Mouse (Mus musculus) lung, postnatal 0 days (tissue): ENCODE data around the gene Rnf157.

Experiments
- CTCF ChIP-seq: IDR thresholded peaks from 2 replicates; pipeline ENCODE4 v1.5.1; 2016; ENCODE audit warnings: antibody characterized with exemption, mild to moderate bottlenecking
- EP300 ChIP-seq: IDR thresholded peaks from 2 replicates; pipeline ENCODE4 v1.6.1; 2016; ENCODE audit warnings: antibody characterized with exemption, mild to moderate bottlenecking, control low read depth

DNA sequence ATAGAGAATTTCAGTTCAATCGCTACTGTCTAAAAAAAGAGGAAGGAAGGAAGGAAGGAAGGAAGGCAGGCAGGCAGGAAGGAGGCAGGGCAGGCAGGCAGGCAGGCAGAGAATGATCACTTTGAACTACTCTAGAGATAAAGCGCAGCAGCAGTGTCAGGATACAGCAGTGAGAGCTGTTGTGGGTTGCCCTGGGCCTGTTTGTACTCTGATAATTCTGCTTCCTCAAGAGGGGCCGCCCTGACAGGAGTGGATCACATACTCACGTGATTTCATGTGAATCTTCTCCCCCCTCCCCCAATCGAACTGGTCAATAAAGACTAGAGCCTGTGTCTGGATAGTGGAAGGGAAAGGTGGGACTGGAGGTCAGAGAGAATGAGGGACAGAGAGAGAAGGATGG lies 43.2 kb downstream of the Rnf157 start:
- TF ChIP-seq CTCF (no peak), EP300 (no peak)
